In the genomic region with DNA sequence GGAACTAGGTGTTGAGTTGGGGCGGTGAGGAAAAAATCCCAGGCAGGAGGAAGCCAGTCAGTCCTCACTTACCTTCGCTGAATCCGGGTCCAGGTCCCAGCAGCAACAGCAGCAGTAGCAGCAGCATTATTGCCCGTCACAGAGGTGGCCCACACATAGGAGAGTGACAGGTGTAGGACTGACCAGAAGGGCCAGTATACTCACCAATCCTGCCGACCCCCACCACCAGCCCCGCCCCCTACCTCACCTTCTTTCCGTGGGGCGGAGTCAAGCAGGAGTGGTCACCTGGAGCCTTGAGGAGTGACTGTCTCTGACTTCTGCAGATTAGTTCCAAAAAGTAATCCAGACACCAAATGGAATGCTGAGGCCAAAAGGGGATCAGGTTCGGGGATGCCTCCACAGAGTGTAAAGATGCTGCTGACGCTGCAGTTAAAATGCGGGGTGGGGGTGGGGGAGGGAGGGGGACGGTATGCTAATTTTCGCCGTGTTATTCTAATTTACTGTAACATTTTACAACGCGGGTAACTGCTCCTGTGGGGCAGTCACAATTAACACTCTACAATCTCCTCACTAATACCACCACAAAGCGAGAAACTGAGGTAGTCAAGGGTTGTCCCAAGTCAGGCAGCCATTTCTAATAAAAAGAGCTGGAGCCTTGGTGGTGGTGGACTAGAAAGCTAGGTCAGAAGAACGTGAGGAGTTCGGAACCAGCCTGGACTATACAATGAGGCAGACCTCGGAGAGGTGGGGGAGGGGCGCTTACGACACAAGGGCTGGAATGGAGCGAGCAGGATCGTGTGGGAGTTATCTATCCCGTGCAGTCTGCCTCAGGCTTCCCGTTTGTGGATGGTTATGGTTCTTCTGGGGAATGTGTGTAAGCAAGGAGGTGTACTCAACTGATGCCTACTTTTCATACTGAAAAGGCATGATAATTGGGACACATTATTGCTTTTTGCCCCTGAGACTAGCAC, we compare ENCODE assay signal across 7 mouse cellular contexts. TPM values are rescaled to one million over a fixed set of nuclear protein-coding genes. Genes with fewer than 3 reads are reported as not detected.
DNase-seq lines count a peak whose midpoint lies in the region; ATAC-seq and TF ChIP-seq lines count a peak whose summit lies in the region.

Pla2g10 (minus strand) TSS at position 699 of the 971 bp plus-strand sequence.

- H3K27me3 ChIP-seq in forebrain, postnatal 0 days (ENCODE audit: insufficient read depth, low read length): no peaks in the 10 kb centered on the region
- H3K27me3 ChIP-seq in liver, embryonic 15.5 days: peaks cover 5% of the 10 kb centered on the region; the same call in 1 of the 2 replicates

- H3K9me3 ChIP-seq in forebrain, postnatal 0 days (ENCODE audit: low read length): no peaks in the 10 kb centered on the region
- no peaks in the 10 kb centered on the region for H3K9me3 ChIP-seq in liver, embryonic 15.5 days (replicated peaks)

- no peaks in the 10 kb centered on the region for H3K4me1 ChIP-seq in forebrain, postnatal 0 days (ENCODE audit: insufficient read depth)
- 0 out of 2 replicates have a peak, but pooled peaks cover 5% of the 10 kb centered on the region for H3K4me1 ChIP-seq in liver, embryonic 15.5 days (replicated peaks)

- H3K4me3 ChIP-seq in forebrain, postnatal 0 days (ENCODE audit: low read depth, low read length): no peak within 1 kb of the TSS
- no peak within 1 kb of the TSS for H3K4me3 ChIP-seq in liver, embryonic 15.5 days (replicated peaks)

- H3K36me3 ChIP-seq in forebrain, postnatal 0 days (ENCODE audit: insufficient read depth): no peaks in the 10 kb centered on the region; the same call in 1 of the 2 replicates
- no peaks in the 10 kb centered on the region for H3K36me3 ChIP-seq in liver, embryonic 15.5 days (replicated peaks)

- no peak for TF ChIP-seq CTCF in forebrain, postnatal 0 days (IDR thresholded peaks at IDR 0.05; ENCODE audit: low read depth)

- ATAC-seq in forebrain, postnatal 0 days: no peak
- ATAC-seq in liver, embryonic 15.5 days (ENCODE audit: insufficient read depth): no peak
- no peak for ATAC-seq in CD4-positive, CD25-positive, alpha-beta regulatory T cell, adult 4 months
- no peak for ATAC-seq in inflammation-experienced regulatory T-cells, adult 6 months

- H3K4me2 ChIP-seq in forebrain, postnatal 0 days (ENCODE audit: low read depth): peak within 1 kb of the TSS; percentile 31
- peak within 1 kb of the TSS; percentile 49 for H3K4me2 ChIP-seq in liver, embryonic 15.5 days

- H3K9ac ChIP-seq in forebrain, postnatal 0 days: no peak within 1 kb of the TSS
- no peak within 1 kb of the TSS for H3K9ac ChIP-seq in liver, embryonic 15.5 days

- peak; percentile 16 for DNase-seq in ovary, postnatal 36 days (ENCODE audit: low spot score)
- no peak for DNase-seq in ovary, postnatal 14 days (ENCODE audit: low spot score)
- peak; percentile 2 for DNase-seq in forebrain, postnatal 0 days
- no peak for DNase-seq in gastrocnemius, adult 18-20 months (ENCODE audit: low spot score)

- 18% methylated on average over 26 of the region's 26 CpGs for whole genome bisulfite sequencing in forebrain, postnatal 0 days
- 13% methylated on average over 26 of the region's 26 CpGs for WGBS in liver, embryonic 15.5 days (ENCODE audit: insufficient replicate concordance)

- no peak within 1 kb of the TSS for H3K27ac ChIP-seq in forebrain, postnatal 0 days (ENCODE audit: low read depth, low read length)
- H3K27ac ChIP-seq in liver, embryonic 15.5 days (replicated peaks): no peak within 1 kb of the TSS

RNA-seq across cellular contexts. Expression of gene Pla2g10, which starts in this region (rescaled TPM):
- total RNA-seq in forebrain, postnatal 0 days (2014; rRNA removed): not detected in 2 replicates
- polyA plus RNA-seq in forebrain, postnatal 0 days (2015; fragmentation: Nextera tagmentation; extraction: Ambion mirVana): 0.15 and 0.16 TPM in 2 replicates
- polyA plus RNA-seq in liver, embryonic 15.5 days (2015; fragmentation: Nextera tagmentation; extraction: Ambion mirVana): 0.21 TPM in 1 of 2 replicates, not detected in the other
- not detected for polyA plus RNA-seq in CD4-positive, CD25-positive, alpha-beta regulatory T cell, adult 4 months (2017; shearing (Covaris generic))
- not detected for total RNA-seq in gastrocnemius, adult 18-20 months (2021)
- polyA plus RNA-seq in inflammation-experienced regulatory T-cells, adult 6 months (2017; shearing (Covaris generic)): under 1 TPM in 1 of 3 experiments, not detected in 2; 0.38 TPM

Comparison
In these comparisons a context has a peak if more than half of its experiments do, and no peak if none do; other contexts are left out.
1. Peak in DNase-seq and H3K4me2 ChIP-seq in forebrain, postnatal 0 days; RNA of the gene not detected or under 1 TPM.